Mouse (Mus musculus) lung, postnatal 0 days (tissue): ENCODE data around the gene Mxra7. TPM values are rescaled to one million over a fixed set of nuclear protein-coding genes. Genes with fewer than 3 reads are reported as not detected.
A peak's percentile ranks its signal among the peaks of the same experiment; 100 is the strongest.
"Not testable (repeated sequence)": the region's sequence is repeated elsewhere in the genome, so short reads cannot be mapped to it uniquely, and the experiment has no call there.

ENCODE experiments used
- ATAC-seq: fragments of 200-750 bp; cut with Nextera tagmentation; 2 replicates; pipeline ENCODE4 v1.8.0; 2017; ENCODE audit warnings: moderate library complexity
- DNase-seq: peaks from one replicate; pipeline ENCODE4 v3.0.0-alpha.2; 2016; ENCODE audit warnings: low spot score
- H3K27ac ChIP-seq: fragments of 300-500 bp; sonication (generic); 2 replicates; pipeline ENCODE4 v1.5.1; 2014; ENCODE audit warnings: antibody characterized with exemption, mild to moderate bottlenecking, low read length, mixed read lengths
- H3K27me3 ChIP-seq: fragments of 300-500 bp; sonication (generic); replicated peaks from 2 replicates; pipeline ENCODE4 v1.6.1; 2014; ENCODE audit warnings: low read length, mixed read lengths; ENCODE audit not compliant: insufficient read depth
- H3K36me3 ChIP-seq: fragments of 300-500 bp; sonication (generic); 2 replicates; pipeline ENCODE4 v1.6.1; 2014; ENCODE audit warnings: low read length, mixed read lengths; ENCODE audit not compliant: insufficient read depth
- H3K4me1 ChIP-seq: fragments of 300-500 bp; sonication (generic); 2 replicates; pipeline ENCODE4 v1.6.1; 2014; ENCODE audit warnings: antibody characterized with exemption, low read depth, low read length, mixed read lengths; ENCODE audit not compliant: insufficient read depth
- H3K4me2 ChIP-seq: fragments of 300-500 bp; sonication (generic); replicated peaks from 2 replicates; pipeline ENCODE4 v1.6.1; 2014; ENCODE audit warnings: low read depth, mild to moderate bottlenecking, low read length, moderate library complexity, mixed read lengths
- H3K4me3 ChIP-seq: fragments of 300-500 bp; sonication (generic); 2 replicates; pipeline ENCODE4 v1.5.1; 2014; ENCODE audit warnings: low read depth, low read length
- H3K9ac ChIP-seq: fragments of 300-500 bp; sonication (generic); replicated peaks from 2 replicates; pipeline ENCODE4 v1.6.1; 2014; ENCODE audit warnings: low read depth, mild to moderate bottlenecking
- H3K9me3 ChIP-seq: fragments of 300-500 bp; sonication (generic); 2 replicates; pipeline ENCODE4 v1.6.1; 2016; ENCODE audit warnings: low read length, mixed read lengths
- CTCF ChIP-seq: IDR thresholded peaks from 2 replicates; pipeline ENCODE4 v1.5.1; 2016; ENCODE audit warnings: antibody characterized with exemption, mild to moderate bottlenecking
- EP300 ChIP-seq: IDR thresholded peaks from 2 replicates; pipeline ENCODE4 v1.6.1; 2016; ENCODE audit warnings: antibody characterized with exemption, mild to moderate bottlenecking, control low read depth
- WGBS: fragments of 180-500 bp; shearing (Covaris S2); extraction: QIAGEN DNeasy Blood & Tissue Kit; methylation state at CpG from one replicate; pipeline ENCODE4 v1.1.7; 2014; 5-methylcytosine and 5-hydroxymethylcytosine counted together
- polyA plus RNA-seq: library from polyadenylated mRNA; unstranded; fragments of >200 nt; fragmentation: Nextera tagmentation; extraction: Ambion mirVana; gene quantifications from 2 replicates; pipeline ENCODE4 v1.2.1, GENCODE M21; 2015

Gene Mxra7
- polyA plus RNA-seq, 1 experiment from 2014 or later = 34.6 TPM

- DNase-seq = peak; percentile 92
- no peaks in the 10 kb centered on the region for H3K27me3 ChIP-seq
- H3K4me1 ChIP-seq = no peaks in the 10 kb centered on the region; the same call in 1 of the 2 replicates
- peak within 1 kb of the TSS; percentile 65 for H3K4me2 ChIP-seq
- peak within 1 kb of the TSS; percentile 88 for H3K9ac ChIP-seq
- H3K36me3 ChIP-seq = 0 out of 2 replicates have a peak, but pooled peaks cover 5% of the 10 kb centered on the region
- peak within 1 kb of the TSS; percentile 95 for H3K4me3 ChIP-seq
- H3K27ac ChIP-seq = peak within 1 kb of the TSS; percentile 98
- H3K9me3 ChIP-seq = no peaks in the 10 kb centered on the region
- 0% methylated on average over 76 of the region's 91 CpGs for WGBS
- no peak for TF ChIP-seq EP300
- no peak for TF ChIP-seq CTCF
- ATAC-seq = peak; percentile 66
Observed at GRCm38 (mm10) chr11:116852291-116852890, 24.5 kb upstream of the Mxra7 start, which contains the start of gene Mfsd11. Gene Mfsd11 (plus strand): TSS chr11:116852440.

GRCm38 (mm10) chr11:116851576-116852290 lies 23.9 kb upstream of the Mxra7 start:
- no peaks in the 10 kb centered on the region for H3K9me3 ChIP-seq
- no peak for ATAC-seq

GRCm38 (mm10) chr11:116850833-116851477 lies 23.1 kb upstream of the Mxra7 start:
- Histone ChIP-seq H3K9me3 (no peaks in the 10 kb centered on the region), H3K9ac (peak overlapping the region; percentile 88; the same call in 1 of the 2 replicates), H3K36me3 (0 out of 2 replicates have a peak, but pooled peaks cover 5% of the 10 kb centered on the region), H3K4me3 (peak overlapping the region; percentile 95), H3K27ac (no peak overlapping the region), H3K27me3 (no peaks in the 10 kb centered on the region), H3K4me2 (peak overlapping the region; percentile 65), H3K4me1 (no peaks in the 10 kb centered on the region; the same call in 1 of the 2 replicates)
- DNase-seq = no peak
- WGBS = 11% methylated on average over 6 of the region's 6 CpGs
- TF ChIP-seq CTCF (no peak), EP300 (no peak)
- ATAC-seq = no peak

More at GRCm38 (mm10) chr11:116851576-116852290, 23.9 kb upstream of the Mxra7 start:
- H3K27ac ChIP-seq = peak overlapping the region; percentile 98
- under 1% methylated on average over 29 of the region's 29 CpGs for WGBS
- H3K9ac ChIP-seq = peak overlapping the region; percentile 88
- 0 out of 2 replicates have a peak, but pooled peaks cover 5% of the 10 kb centered on the region for H3K36me3 ChIP-seq
- H3K27me3 ChIP-seq = no peaks in the 10 kb centered on the region
- H3K4me3 ChIP-seq = peak overlapping the region; percentile 95
- peak overlapping the region; percentile 65 for H3K4me2 ChIP-seq
- H3K4me1 ChIP-seq = no peaks in the 10 kb centered on the region; the same call in 1 of the 2 replicates
- peak; percentile 22 for DNase-seq
- TF ChIP-seq CTCF (no peak), EP300 (no peak)

GRCm38 (mm10) chr11:116850085-116850484 lies 22.2 kb upstream of the Mxra7 start:
- Histone ChIP-seq H3K36me3 (0 out of 2 replicates have a peak, but pooled peaks cover 5% of the 10 kb centered on the region), H3K27ac (no peak overlapping the region), H3K9ac (no peak overlapping the region), H3K27me3 (no peaks in the 10 kb centered on the region), H3K4me1 (no peaks in the 10 kb centered on the region; the same call in 1 of the 2 replicates), H3K4me3 (no peak overlapping the region), H3K9me3 (no peaks in the 10 kb centered on the region), H3K4me2 (no peak overlapping the region)
- TF ChIP-seq EP300 = no peak
- no peak for TF ChIP-seq CTCF
- ATAC-seq = no peak
- no peak for DNase-seq
- 18% methylated on average over 4 of the region's 4 CpGs for WGBS

GRCm38 (mm10) chr11:116849587-116849986 lies 21.7 kb upstream of the Mxra7 start:
- DNase-seq (no peak), ATAC-seq (no peak)
- no peaks in the 10 kb centered on the region for H3K9me3 ChIP-seq
- no peak overlapping the region for H3K4me3 ChIP-seq
- no peak overlapping the region for H3K9ac ChIP-seq
- H3K27ac ChIP-seq = no peak overlapping the region
- H3K36me3 ChIP-seq = 0 out of 2 replicates have a peak, but pooled peaks cover 5% of the 10 kb centered on the region
- no peaks in the 10 kb centered on the region for H3K27me3 ChIP-seq
- H3K4me1 ChIP-seq = no peaks in the 10 kb centered on the region; the same call in 1 of the 2 replicates
- H3K4me2 ChIP-seq = no peak overlapping the region
- TF ChIP-seq CTCF (no peak), EP300 (no peak)

GRCm38 (mm10) chr11:116848877-116849178 lies 21.0 kb upstream of the Mxra7 start:
- DNase-seq, H3K4me2 ChIP-seq, H3K9me3 ChIP-seq, H3K27me3 ChIP-seq, H3K4me1 ChIP-seq, H3K9ac ChIP-seq, ATAC-seq, H3K4me3 ChIP-seq, H3K36me3 ChIP-seq, H3K27ac ChIP-seq: not testable (repeated sequence)
- WGBS = 75% methylated on average over 2 of the region's 2 CpGs
